27 mouse cellular contexts compared by ENCODE assay signal in genomic region chr2:144226906-144227586, GRCm38 (mm10). TPM values are rescaled to one million over a fixed set of nuclear protein-coding genes. Genes with fewer than 3 reads are reported as not detected.
DNase-seq lines count a peak whose midpoint lies in the region; ATAC-seq lines count a peak whose summit lies in the region.
"Had no signal": no experiment of that assay in that cellular context is flagged by ENCODE, and none has a peak within 500 bp of the region (broad histone marks: within the 10 kb centered on the region; RNA-seq: fewer than 3 reads in every experiment).

No protein-coding gene starts in this region.

- no peak overlapping the region for H3K27ac ChIP-seq in hindbrain, embryonic 12.5 days
- H3K27ac ChIP-seq in hindbrain, embryonic 14.5 days: no peak overlapping the region
- no peak overlapping the region for H3K27ac ChIP-seq in limb, embryonic 15.5 days
- H3K27ac ChIP-seq in limb, embryonic 10.5 days: no peak overlapping the region
- no peak overlapping the region for H3K27ac ChIP-seq in neural tube, embryonic 11.5 days (ENCODE audit: low read depth, low read length)
- H3K27ac ChIP-seq: forebrain, embryonic 10.5 days; forebrain, embryonic 13.5 days; heart, adult 2 months; heart, embryonic 10.5 days; heart, embryonic 13.5 days; hindbrain, embryonic 15.5 days had no signal

- H3K4me1 ChIP-seq in hindbrain, embryonic 12.5 days: no peaks in the 10 kb centered on the region
- H3K4me1 ChIP-seq in hindbrain, embryonic 14.5 days (replicated peaks; ENCODE audit: control insufficient read depth, insufficient read depth, low read length): no peaks in the 10 kb centered on the region
- peaks cover 9% of the 10 kb centered on the region for H3K4me1 ChIP-seq in limb, embryonic 15.5 days
- H3K4me1 ChIP-seq in limb, embryonic 10.5 days: peaks cover 18% of the 10 kb centered on the region
- no peaks in the 10 kb centered on the region for H3K4me1 ChIP-seq in neural tube, embryonic 11.5 days (ENCODE audit: control insufficient read depth, insufficient read depth, low read length)
- H3K4me1 ChIP-seq: forebrain, embryonic 13.5 days; hindbrain, embryonic 15.5 days had no signal

- no peaks in the 10 kb centered on the region for H3K9me3 ChIP-seq in hindbrain, embryonic 12.5 days (replicated peaks)
- no peaks in the 10 kb centered on the region for H3K9me3 ChIP-seq in hindbrain, embryonic 14.5 days (ENCODE audit: control insufficient read depth, low read length)
- H3K9me3 ChIP-seq in limb, embryonic 15.5 days: no peaks in the 10 kb centered on the region
- H3K9me3 ChIP-seq in limb, embryonic 10.5 days (replicated peaks): 0 out of 2 replicates have a peak, but pooled peaks cover 2% of the 10 kb centered on the region
- no peaks in the 10 kb centered on the region for H3K9me3 ChIP-seq in neural tube, embryonic 11.5 days (ENCODE audit: control insufficient read depth, low read length)
- H3K9me3 ChIP-seq: forebrain, embryonic 10.5 days; forebrain, embryonic 13.5 days; heart, embryonic 10.5 days; hindbrain, embryonic 15.5 days had no signal

- H3K9ac ChIP-seq in hindbrain, embryonic 12.5 days: no peak overlapping the region
- H3K9ac ChIP-seq in hindbrain, embryonic 14.5 days: no peak overlapping the region
- no peak overlapping the region for H3K9ac ChIP-seq in limb, embryonic 15.5 days
- H3K9ac ChIP-seq in neural tube, embryonic 11.5 days (ENCODE audit: low read length): no peak overlapping the region
- H3K9ac ChIP-seq: forebrain, embryonic 13.5 days; heart, embryonic 13.5 days; hindbrain, embryonic 15.5 days had no signal

- DNase-seq in hindbrain, embryonic 14.5 days (ENCODE audit: low spot score): no peak
- DNase-seq in limb, embryonic 10.5 days (ENCODE audit: low spot score): no peak
- no peak for DNase-seq in neural tube, embryonic 11.5 days (ENCODE audit: low spot score)
- no peak for DNase-seq in neural tube, embryonic 10.5 days (ENCODE audit: extremely low spot score, low spot score)
- DNase-seq: adrenal gland, postnatal 10 days; adrenal gland, postnatal 36 days; B cell, adult 2 months; cerebellum, adult 18-20 months; cerebellum, adult 9-10 months; cerebellum, postnatal 14 days; gastrocnemius, postnatal 10 days; gastrocnemius, postnatal 36 days; heart, adult 2 months; heart, postnatal 14 days; heart, postnatal 4 days had no signal

- H3K36me3 ChIP-seq in hindbrain, embryonic 12.5 days: no peaks in the 10 kb centered on the region
- H3K36me3 ChIP-seq in hindbrain, embryonic 14.5 days (replicated peaks; ENCODE audit: control insufficient read depth, insufficient read depth): no peaks in the 10 kb centered on the region
- H3K36me3 ChIP-seq in limb, embryonic 15.5 days: no peaks in the 10 kb centered on the region
- H3K36me3 ChIP-seq in limb, embryonic 10.5 days: no peaks in the 10 kb centered on the region
- no peaks in the 10 kb centered on the region for H3K36me3 ChIP-seq in neural tube, embryonic 11.5 days (ENCODE audit: control insufficient read depth, insufficient read depth, low read length)
- H3K36me3 ChIP-seq: forebrain, embryonic 10.5 days; G1E; heart, embryonic 10.5 days; heart, embryonic 13.5 days; hindbrain, embryonic 15.5 days had no signal

- peak; percentile 58; the same call in 1 of the 2 replicates for ATAC-seq in hindbrain, embryonic 12.5 days (ENCODE audit: low FRiP score)
- no peak for ATAC-seq in hindbrain, embryonic 14.5 days (ENCODE audit: low FRiP score)
- 0 out of 2 replicates have a peak, but pooled peaks have one; percentile 45 for ATAC-seq in limb, embryonic 15.5 days (ENCODE audit: insufficient number of reproducible peaks, low FRiP score, low TSS enrichment, low read depth)
- peak; percentile 35; the same call in 1 of the 2 replicates for ATAC-seq in neural tube, embryonic 11.5 days (ENCODE audit: insufficient read depth, low FRiP score, low TSS enrichment)
- ATAC-seq: forebrain, embryonic 13.5 days; forebrain, embryonic 16.5 days; inflammation-experienced regulatory T-cells, adult 6 months; Patski had no signal

- no peak overlapping the region for H3K4me2 ChIP-seq in hindbrain, embryonic 12.5 days (replicated peaks)
- no peak overlapping the region for H3K4me2 ChIP-seq in hindbrain, embryonic 14.5 days (replicated peaks)
- H3K4me2 ChIP-seq in limb, embryonic 15.5 days: no peak overlapping the region
- no peak overlapping the region for H3K4me2 ChIP-seq in neural tube, embryonic 11.5 days (ENCODE audit: low read depth)
- H3K4me2 ChIP-seq: forebrain, embryonic 13.5 days; heart, embryonic 13.5 days; hindbrain, embryonic 15.5 days had no signal

- no peak overlapping the region for H3K4me3 ChIP-seq in hindbrain, embryonic 12.5 days
- no peak overlapping the region for H3K4me3 ChIP-seq in hindbrain, embryonic 14.5 days (replicated peaks; ENCODE audit: low read length)
- H3K4me3 ChIP-seq in limb, embryonic 15.5 days: no peak overlapping the region
- H3K4me3 ChIP-seq in limb, embryonic 10.5 days: no peak overlapping the region
- H3K4me3 ChIP-seq in neural tube, embryonic 11.5 days (ENCODE audit: low read depth, low read length): no peak overlapping the region
- H3K4me3 ChIP-seq: forebrain, embryonic 10.5 days; forebrain, embryonic 13.5 days; heart, adult 2 months; heart, embryonic 10.5 days; heart, embryonic 13.5 days; hindbrain, embryonic 15.5 days had no signal

- H3K27me3 ChIP-seq in hindbrain, embryonic 12.5 days: no peaks in the 10 kb centered on the region
- no peaks in the 10 kb centered on the region for H3K27me3 ChIP-seq in hindbrain, embryonic 14.5 days (ENCODE audit: control insufficient read depth, insufficient read depth, low read length)
- H3K27me3 ChIP-seq in limb, embryonic 15.5 days: no peaks in the 10 kb centered on the region
- H3K27me3 ChIP-seq in limb, embryonic 10.5 days (ENCODE audit: low read depth, poor library complexity, severe bottlenecking): no peaks in the 10 kb centered on the region
- no peaks in the 10 kb centered on the region for H3K27me3 ChIP-seq in neural tube, embryonic 11.5 days (ENCODE audit: control insufficient read depth, insufficient read depth, low read length)
- H3K27me3 ChIP-seq: CH12.LX; forebrain, embryonic 13.5 days; heart, embryonic 13.5 days; hindbrain, embryonic 15.5 days; Patski had no signal

- 84% methylated on average over 12 of the region's 12 CpGs for WGBS in hindbrain, embryonic 12.5 days
- 82% methylated on average over 12 of the region's 12 CpGs for WGBS in hindbrain, embryonic 14.5 days
- 79% methylated on average over 12 of the region's 12 CpGs for WGBS in limb, embryonic 15.5 days
- WGBS in limb, embryonic 10.5 days: 89% methylated on average over 12 of the region's 12 CpGs
- 85% methylated on average over 12 of the region's 12 CpGs for WGBS in neural tube, embryonic 11.5 days

RNA-seq across cellular contexts. Expression of gene Mgme1, which starts 43.4 kb away (rescaled TPM):
- 15.4 and 16.2 TPM in 2 replicates for polyA plus RNA-seq in hindbrain, embryonic 12.5 days (2016; fragmentation: Nextera tagmentation; extraction: Ambion mirVana)
- 10.5 and 11.7 TPM in 2 replicates for polyA plus RNA-seq in hindbrain, embryonic 14.5 days (2014; fragmentation: Nextera tagmentation; extraction: Ambion mirVana)
- 18.7 and 19.4 TPM in 2 replicates for polyA plus RNA-seq in limb, embryonic 15.5 days (2015; fragmentation: Nextera tagmentation; extraction: Ambion mirVana)
- polyA plus RNA-seq in limb, embryonic 10.5 days (2016; fragmentation: Nextera tagmentation; extraction: Ambion mirVana): 25.6 and 25.7 TPM in 2 replicates
- 16.8 and 17.0 TPM in 2 replicates for polyA plus RNA-seq in neural tube, embryonic 11.5 days (2014; fragmentation: Nextera tagmentation; extraction: Ambion mirVana)

RNA-seq across cellular contexts. Expression of gene Snx5, which starts 43.7 kb away (rescaled TPM):
- polyA plus RNA-seq in hindbrain, embryonic 12.5 days (2016; fragmentation: Nextera tagmentation; extraction: Ambion mirVana): 93.0 and 97.0 TPM in 2 replicates
- polyA plus RNA-seq in hindbrain, embryonic 14.5 days (2014; fragmentation: Nextera tagmentation; extraction: Ambion mirVana): 73.0 and 75.9 TPM in 2 replicates
- polyA plus RNA-seq in limb, embryonic 15.5 days (2015; fragmentation: Nextera tagmentation; extraction: Ambion mirVana): 107 and 120 TPM in 2 replicates
- polyA plus RNA-seq in limb, embryonic 10.5 days (2016; fragmentation: Nextera tagmentation; extraction: Ambion mirVana): 140 and 144 TPM in 2 replicates
- 94.0 and 106 TPM in 2 replicates for polyA plus RNA-seq in neural tube, embryonic 11.5 days (2014; fragmentation: Nextera tagmentation; extraction: Ambion mirVana)
